13 mouse cellular contexts compared by ENCODE assay signal in genomic region chr3:127395202-127395601, GRCm38 (mm10).
"Had no signal": no experiment of that assay in that cellular context is flagged by ENCODE, and none has a peak within 500 bp of the region (broad histone marks: within the 10 kb centered on the region; RNA-seq: fewer than 3 reads in every experiment).

No protein-coding gene starts in this region.

- H3K4me3 ChIP-seq: intestine, embryonic 15.5 days; layer of hippocampus, adult 2 months; limb, embryonic 13.5 days; midbrain, embryonic 12.5 days; neural tube, embryonic 13.5 days had no signal

- H3K27ac ChIP-seq: intestine, embryonic 15.5 days; layer of hippocampus, adult 2 months; limb, embryonic 13.5 days; liver, embryonic 14.5 days; midbrain, embryonic 12.5 days; neural tube, embryonic 13.5 days had no signal

- DNase-seq: kidney, adult 18-20 months; kidney, postnatal 10 days; kidney, postnatal 4 days; lung, adult 18-20 months; retina, postnatal 1 day; thymus, adult 18-20 months; thymus, postnatal 14 days had no signal
